Mouse (Mus musculus) stomach, postnatal 0 days (tissue): Measurements from ENCODE around the gene Nsun5. TPM values are rescaled to one million over a fixed set of nuclear protein-coding genes. Genes with fewer than 3 reads are reported as not detected.

ENCODE experiments used
- ATAC-seq: fragments of 200-750 bp; cut with Nextera tagmentation; 2 replicates; pipeline ENCODE4 v1.8.0; 2017; ENCODE audit not compliant: low FRiP score, low TSS enrichment
- DNase-seq: peaks from one replicate; pipeline ENCODE4 v3.0.0-alpha.2; 2016; ENCODE audit warnings: low spot score
- H3K27ac ChIP-seq: fragments of 300-500 bp; sonication (generic); replicated peaks from 2 replicates; pipeline ENCODE4 v1.5.1; 2014; ENCODE audit warnings: mild to moderate bottlenecking, control low read depth
- H3K27me3 ChIP-seq: fragments of 300-500 bp; sonication (generic); 2 replicates; pipeline ENCODE4 v1.6.1; 2014; ENCODE audit warnings: low read length; ENCODE audit not compliant: control insufficient read depth, insufficient read depth
- H3K36me3 ChIP-seq: fragments of 300-500 bp; sonication (generic); 2 replicates; pipeline ENCODE4 v1.6.1; 2014; ENCODE audit warnings: low read length, mixed read lengths; ENCODE audit not compliant: control insufficient read depth, insufficient read depth
- H3K4me1 ChIP-seq: fragments of 300-500 bp; sonication (generic); replicated peaks from 2 replicates; pipeline ENCODE4 v1.6.1; 2014; ENCODE audit warnings: antibody characterized with exemption; ENCODE audit not compliant: control insufficient read depth, insufficient read depth
- H3K4me2 ChIP-seq: fragments of 300-500 bp; sonication (generic); replicated peaks from 2 replicates; pipeline ENCODE4 v1.6.1; 2014; ENCODE audit warnings: low read depth, mild to moderate bottlenecking, control low read depth, moderate library complexity
- H3K4me3 ChIP-seq: fragments of 300-500 bp; sonication (generic); 2 replicates; pipeline ENCODE4 v1.5.1; 2014; ENCODE audit warnings: low read depth, low read length, control low read depth
- H3K9ac ChIP-seq: fragments of 300-500 bp; sonication (generic); 2 replicates; pipeline ENCODE4 v1.6.1; 2014; ENCODE audit warnings: mild to moderate bottlenecking, low read length, control low read depth, mixed read lengths
- H3K9me3 ChIP-seq: fragments of 300-500 bp; sonication (generic); 2 replicates; pipeline ENCODE4 v1.6.1; 2016; ENCODE audit warnings: low read length; ENCODE audit not compliant: control insufficient read depth
- CTCF ChIP-seq: IDR thresholded peaks from 2 replicates; pipeline ENCODE4 v1.5.1; 2016; ENCODE audit warnings: antibody characterized with exemption, low read depth, mild to moderate bottlenecking, moderate library complexity
- EP300 ChIP-seq: optimal IDR thresholded peaks from 2 replicates; pipeline ENCODE3; 2016; ENCODE audit warnings: antibody characterized with exemption
- WGBS: fragments of 180-500 bp; shearing (Covaris S2); extraction: QIAGEN DNeasy Blood & Tissue Kit; methylation state at CpG from one replicate; pipeline ENCODE4 v1.1.7; 2014; 5-methylcytosine and 5-hydroxymethylcytosine counted together
- polyA plus RNA-seq: library from polyadenylated mRNA; unstranded; fragments of >200 nt; fragmentation: Nextera tagmentation; extraction: Ambion mirVana; gene quantifications from 2 replicates; pipeline ENCODE4 v1.2.1, GENCODE M21; 2015

Gene Nsun5
- polyA plus RNA-seq, 1 experiment from 2014 or later: 15.2 TPM

- peak; percentile 76 for DNase-seq
- Histone ChIP-seq H3K27me3 (no peaks in the 10 kb centered on the region), H3K27ac (no peak overlapping the region), H3K4me1 (peaks cover 2% of the 10 kb centered on the region; the same call in 1 of the 2 replicates), H3K4me2 (no peak overlapping the region), H3K36me3 (peaks cover 46% of the 10 kb centered on the region), H3K9me3 (no peaks in the 10 kb centered on the region), H3K4me3 (no peak overlapping the region), H3K9ac (no peak overlapping the region)
- no peak for TF ChIP-seq EP300
- no peak for ATAC-seq
- 38% methylated on average over 8 of the region's 8 CpGs for WGBS
These were observed 5.4 kb downstream of the Nsun5 start for GRCm38 (mm10) chr5:135375167-135375566.

DNA sequence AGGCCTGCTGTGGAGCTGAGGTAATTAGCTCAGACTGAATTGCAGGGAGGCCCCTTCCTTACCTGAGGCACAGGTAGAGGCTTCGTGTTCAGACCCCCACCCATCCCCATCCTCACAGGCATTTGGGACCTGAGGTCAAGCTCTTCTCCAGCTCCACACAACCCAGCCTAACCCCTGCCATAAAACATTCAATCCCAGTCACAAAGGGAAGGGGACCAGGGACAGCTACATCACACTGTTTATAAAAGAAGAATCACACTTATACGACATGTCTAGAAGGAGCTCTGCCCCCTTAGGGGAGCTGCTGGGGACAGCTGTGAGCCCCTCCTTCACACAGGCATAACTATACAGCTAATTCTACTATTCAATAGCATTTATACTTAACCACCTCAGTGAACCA lies 6.6 kb downstream of the Nsun5 start:
- 59% methylated on average over 2 of the region's 2 CpGs for WGBS
- H3K4me2 ChIP-seq: no peak overlapping the region
- no peak overlapping the region for H3K9ac ChIP-seq
- ATAC-seq: no peak
- H3K4me1 ChIP-seq: no peaks in the 10 kb centered on the region
- no peaks in the 10 kb centered on the region for H3K27me3 ChIP-seq
- H3K9me3 ChIP-seq: no peaks in the 10 kb centered on the region
- no peak overlapping the region for H3K27ac ChIP-seq
- peaks cover 54% of the 10 kb centered on the region for H3K36me3 ChIP-seq
- TF ChIP-seq EP300: no peak
- no peak for TF ChIP-seq CTCF
- no peak overlapping the region for H3K4me3 ChIP-seq
- no peak for DNase-seq

GRCm38 (mm10) chr5:135380681-135381080 lies 10.9 kb downstream of the Nsun5 start:
- TF ChIP-seq CTCF (no peak), EP300 (no peak)
- no peak overlapping the region for H3K9ac ChIP-seq
- no peaks in the 10 kb centered on the region for H3K9me3 ChIP-seq
- no peak overlapping the region for H3K27ac ChIP-seq
- H3K36me3 ChIP-seq: peaks cover 71% of the 10 kb centered on the region
- no peaks in the 10 kb centered on the region for H3K27me3 ChIP-seq
- 93% methylated on average over 4 of the region's 4 CpGs for WGBS
- no peak for ATAC-seq
- no peak overlapping the region for H3K4me2 ChIP-seq
- DNase-seq: no peak
- no peaks in the 10 kb centered on the region for H3K4me1 ChIP-seq
- H3K4me3 ChIP-seq: no peak overlapping the region

- Histone ChIP-seq H3K4me1 (no peaks in the 10 kb centered on the region), H3K9ac (no peak overlapping the region), H3K4me2 (no peak overlapping the region), H3K27ac (no peak overlapping the region), H3K36me3 (peaks cover 66% of the 10 kb centered on the region), H3K4me3 (no peak overlapping the region), H3K27me3 (no peaks in the 10 kb centered on the region), H3K9me3 (no peaks in the 10 kb centered on the region)
- WGBS: 98% methylated on average over 10 of the region's 10 CpGs
- ATAC-seq (no peak), DNase-seq (no peak)
- TF ChIP-seq EP300 (no peak), CTCF (no peak)
These were observed 11.7 kb downstream of the Nsun5 start for GRCm38 (mm10) chr5:135381356-135381925.

DNA sequence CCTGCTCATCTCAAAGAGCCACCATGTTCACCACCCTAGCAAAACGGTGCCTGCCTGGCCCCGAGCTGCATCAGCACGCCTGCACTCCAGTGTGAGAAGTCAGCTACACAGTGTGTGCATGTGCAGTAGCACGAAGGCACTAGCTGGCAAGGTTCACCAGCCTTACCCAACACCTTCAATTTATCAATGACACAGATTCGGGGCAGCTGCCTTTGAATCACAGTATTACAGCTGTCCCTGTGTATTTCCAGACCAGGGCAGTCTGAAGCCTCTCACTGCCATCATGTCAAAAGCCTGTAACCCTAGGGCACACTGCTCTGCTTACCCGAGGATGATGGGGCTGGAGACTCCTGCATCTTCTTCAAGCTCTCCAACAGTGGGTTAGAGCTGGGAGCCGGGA lies 13.0 kb downstream of the Nsun5 start:
- ATAC-seq (no peak), DNase-seq (no peak)
- no peaks in the 10 kb centered on the region for H3K27me3 ChIP-seq
- H3K27ac ChIP-seq: no peak overlapping the region
- peaks cover 73% of the 10 kb centered on the region for H3K36me3 ChIP-seq
- H3K9ac ChIP-seq: no peak overlapping the region
- no peaks in the 10 kb centered on the region for H3K4me1 ChIP-seq
- WGBS: 86% methylated on average over 7 of the region's 7 CpGs
- TF ChIP-seq EP300 (no peak), CTCF (no peak)
- H3K4me3 ChIP-seq: no peak overlapping the region
- no peaks in the 10 kb centered on the region for H3K9me3 ChIP-seq
- H3K4me2 ChIP-seq: no peak overlapping the region

DNA sequence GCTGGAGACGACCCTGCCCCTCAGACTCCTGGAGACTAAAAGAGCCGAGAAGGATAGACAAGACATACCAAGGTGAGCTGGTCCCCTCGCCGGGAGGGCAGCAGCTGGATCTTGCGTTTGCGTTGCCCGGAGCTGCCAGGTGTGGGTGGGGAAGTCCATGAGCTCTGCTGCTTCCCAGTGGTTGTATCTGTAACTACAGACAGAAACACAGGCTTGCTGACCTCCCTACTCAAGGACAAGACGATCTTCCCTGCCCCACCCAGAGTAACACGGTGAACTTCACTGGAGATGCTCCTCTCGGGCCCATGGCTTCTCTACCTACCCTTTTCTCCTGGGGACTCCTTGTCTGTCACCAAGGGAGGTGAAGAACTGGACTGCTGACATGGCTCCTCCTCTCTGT lies 14.0 kb downstream of the Nsun5 start:
- TF ChIP-seq CTCF (no peak), EP300 (no peak)
- Histone ChIP-seq H3K27me3 (no peaks in the 10 kb centered on the region), H3K4me3 (no peak overlapping the region), H3K4me1 (no peaks in the 10 kb centered on the region), H3K27ac (no peak overlapping the region), H3K36me3 (peaks cover 68% of the 10 kb centered on the region), H3K4me2 (no peak overlapping the region), H3K9ac (no peak overlapping the region), H3K9me3 (no peaks in the 10 kb centered on the region)
- ATAC-seq: peak; percentile 32; the same call in 1 of the 2 replicates
- 76% methylated on average over 10 of the region's 10 CpGs for WGBS
- DNase-seq: no peak
